Mouse (Mus musculus) bone marrow macrophage, adult 2 months (primary cell): ENCODE measurements around the gene Pard3.

ENCODE experiments used
- CTCF ChIP-seq: IDR thresholded peaks from 2 replicates; pipeline ENCODE4 v1.5.1; 2012; ENCODE audit warnings: low read depth, mild to moderate bottlenecking, low read length, moderate library complexity
- POLR2A ChIP-seq: IDR thresholded peaks from 2 replicates; pipeline ENCODE4 v1.6.1; 2012; ENCODE audit warnings: mild to moderate bottlenecking, low read depth, low read length, borderline replicate concordance

DNA sequence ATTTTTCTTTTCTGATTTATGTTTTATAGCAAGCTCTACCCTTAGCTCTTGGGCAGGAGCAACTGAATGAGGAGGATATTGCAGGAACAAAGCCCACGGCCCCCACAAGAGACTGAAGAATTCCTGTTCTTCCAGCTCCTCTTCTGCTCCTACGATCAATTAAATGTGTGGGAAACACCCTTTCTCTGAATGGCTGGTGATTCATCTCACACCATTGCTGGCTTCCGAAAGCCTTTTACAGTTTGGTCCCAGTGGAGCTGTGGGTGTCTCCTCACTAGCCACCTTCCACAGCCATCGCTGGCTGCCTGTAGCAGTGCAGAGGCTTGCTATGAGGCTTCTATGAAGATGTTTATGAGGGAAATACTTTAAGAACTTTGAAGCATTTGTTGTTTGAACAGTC is 550.5 kb downstream of the Pard3 start:
- TF ChIP-seq CTCF: no peak
- TF ChIP-seq POLR2A: no peak
